Mouse (Mus musculus): ENCODE measurements at regions not wholly inside any gene's neighbourhood (a gene's known extent, or its start where the extent isn't known, plus 50 kb on each side); places are given as distances from the start of the nearest gene placed in this dataset.

DNA sequence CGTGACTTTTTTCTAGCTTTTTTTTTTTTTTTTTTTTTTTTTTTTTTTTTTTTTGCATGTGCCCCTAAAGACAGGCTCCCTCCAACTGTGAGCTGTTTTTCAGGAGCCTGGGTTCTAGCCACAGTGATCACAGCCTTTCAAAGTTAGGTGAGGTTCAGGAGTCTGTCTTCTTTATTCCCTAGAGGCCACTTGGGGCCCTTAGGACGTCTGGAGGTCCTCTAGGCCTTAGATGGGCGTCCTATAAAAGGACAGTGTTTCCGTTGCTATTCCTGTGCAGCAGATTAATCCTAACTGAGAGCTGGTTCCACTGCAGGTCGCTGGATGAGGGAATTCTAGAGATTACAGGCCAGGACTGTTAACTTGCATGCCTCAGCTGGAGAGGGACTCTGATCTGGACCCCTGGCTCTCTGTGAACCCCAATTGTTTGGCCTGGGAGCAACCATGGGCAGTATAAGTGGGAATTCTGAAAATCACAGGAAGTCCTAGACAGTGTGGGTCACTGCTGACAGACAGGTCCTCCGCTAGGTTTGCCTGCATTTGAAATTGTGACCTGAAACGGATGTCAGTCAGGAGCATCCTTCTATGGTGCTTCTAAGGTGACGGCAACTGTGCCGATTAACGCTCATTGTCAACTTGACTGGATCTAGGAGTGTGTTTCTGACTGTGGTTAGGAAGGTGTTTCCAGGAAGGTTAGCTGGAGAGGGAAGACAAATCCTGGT lies 51.2 kb upstream of the Dbx1 start:
- TF ChIP-seq CTCF (IDR thresholded peaks at IDR 0.05; ENCODE audit: borderline replicate concordance, insufficient read depth, low read depth, low read length), result no peak
- no peak for TF ChIP-seq POLR2A (IDR thresholded peaks at IDR 0.05; ENCODE audit: borderline replicate concordance, insufficient read depth, low read length)
